Mouse (Mus musculus) C2C12 (cell line): ENCODE measurements around the gene Cacna2d4. TPM values are rescaled to one million over a fixed set of nuclear protein-coding genes. Genes with fewer than 3 reads are reported as not detected.
"Not testable (repeated sequence)": the region's sequence is repeated elsewhere in the genome, so short reads cannot be mapped to it uniquely, and the experiment has no call there.

Experiments
- H3K27me3 ChIP-seq: one replicate; pipeline ENCODE4 v1.6.1; 2011; ENCODE audit not compliant: control insufficient read depth, insufficient read depth, insufficient read length
- H3K36me3 ChIP-seq: one replicate; pipeline ENCODE4 v1.6.1; 2011; ENCODE audit not compliant: control insufficient read depth, insufficient read depth
- H3K4me3 ChIP-seq: one replicate; pipeline ENCODE4 v1.5.1; 2011; ENCODE audit warnings: mild to moderate bottlenecking, control low read depth; ENCODE audit not compliant: poor library complexity, insufficient read depth, severe bottlenecking
- H3K79me2 ChIP-seq: one replicate; pipeline ENCODE4 v1.6.1; 2011; ENCODE audit not compliant: control insufficient read depth, insufficient read depth
- H3K79me3 ChIP-seq: one replicate; pipeline ENCODE4 v1.6.1; 2011; ENCODE audit warnings: low read depth, control low read depth
- H3ac ChIP-seq: one replicate; pipeline ENCODE3; 2011; ENCODE audit warnings: low read depth; ENCODE audit not compliant: control insufficient read depth, insufficient read length
- CEBPB ChIP-seq: IDR thresholded peaks from one replicate; pipeline ENCODE4 v1.6.1; 2011; ENCODE audit warnings: low read depth, mild to moderate bottlenecking, control low read depth, moderate library complexity
- CTCF ChIP-seq: IDR thresholded peaks from one replicate; pipeline ENCODE4 v1.5.1; 2011; ENCODE audit not compliant: control insufficient read depth, insufficient read depth, insufficient read length
- FOSL1 ChIP-seq: IDR thresholded peaks from one replicate; pipeline ENCODE4 v1.8.0; 2011; ENCODE audit warnings: mild to moderate bottlenecking, low read length; ENCODE audit not compliant: poor library complexity, insufficient read depth, severe bottlenecking
- MAX ChIP-seq: IDR thresholded peaks from one replicate; pipeline ENCODE4 v1.6.1; 2011; ENCODE audit warnings: mild to moderate bottlenecking, control low read depth
- MYOD1 ChIP-seq: IDR thresholded peaks from one replicate; pipeline ENCODE4 v1.6.1; 2011; ENCODE audit warnings: low read depth; ENCODE audit not compliant: control insufficient read depth, insufficient read length
- MYOG ChIP-seq: IDR thresholded peaks from one replicate; pipeline ENCODE4 v1.6.1; 2011; ENCODE audit not compliant: control insufficient read depth, insufficient read length; ENCODE audit errors: extremely low read depth
- USF1 ChIP-seq: IDR thresholded peaks from one replicate; pipeline ENCODE4 v1.6.1; 2011; ENCODE audit warnings: low read depth, mild to moderate bottlenecking, control low read depth, moderate library complexity
- polyA plus RNA-seq: library from polyadenylated mRNA; unstranded; fragments of >200 nt; fragmentation: generic; extraction: Trizol; gene quantifications from one replicate; pipeline ENCODE4 v1.2.1, GENCODE M21; 2012; ENCODE audit warnings: missing spikeins

The Cacna2d4 gene
- polyA plus RNA-seq, 1 experiment: not detected

DNA sequence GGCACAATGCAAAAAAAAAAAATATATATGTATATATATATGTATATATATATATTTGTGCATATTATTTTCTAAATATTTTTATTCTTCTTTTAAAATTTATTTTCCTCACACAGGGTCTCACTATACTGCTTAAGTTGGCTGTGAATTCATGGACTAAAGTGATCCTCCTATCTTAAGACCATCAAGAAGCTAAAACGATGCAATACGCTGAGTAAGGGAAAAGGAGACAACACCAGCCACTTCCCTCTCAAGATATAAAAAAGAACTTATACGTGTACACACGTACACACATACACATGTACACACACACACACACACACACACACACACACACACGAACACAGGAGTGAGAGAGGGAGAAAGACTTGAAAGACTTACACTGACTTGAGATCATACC, 127.3 kb downstream of the Cacna2d4 start:
- Histone ChIP-seq H3K27me3 (no peaks in the 10 kb centered on the region), H3K79me2 (no peaks in the 10 kb centered on the region), H3ac (no peak overlapping the region), H3K79me3 (no peaks in the 10 kb centered on the region), H3K4me3 (no peak overlapping the region), H3K36me3 (peaks cover 52% of the 10 kb centered on the region)
- TF ChIP-seq USF1: no peak
- no peak for TF ChIP-seq MAX
- TF ChIP-seq MYOG: no peak
- TF ChIP-seq CEBPB: no peak
- no peak for TF ChIP-seq FOSL1
- TF ChIP-seq MYOD1: no peak
- no peak for TF ChIP-seq CTCF

DNA sequence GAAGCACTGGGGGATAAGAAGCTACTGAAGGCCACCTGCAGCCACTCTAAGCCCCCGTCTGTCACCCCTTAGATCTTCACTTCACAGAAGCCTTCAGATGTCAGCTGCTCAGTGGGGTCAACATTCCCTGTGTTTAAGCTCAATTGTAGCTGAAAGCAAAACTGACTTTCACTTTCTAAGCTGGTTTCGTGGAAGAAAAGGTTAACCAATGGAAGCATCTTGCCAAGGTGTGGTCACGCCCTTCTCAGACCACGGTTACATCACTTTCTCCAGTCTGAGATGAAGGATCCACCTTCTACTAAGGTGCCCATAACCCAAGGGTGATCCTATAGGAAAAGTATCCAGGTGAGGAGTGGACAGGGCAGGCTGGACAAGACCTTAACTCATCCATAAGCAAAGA, 130.5 kb downstream of the Cacna2d4 start:
- Histone ChIP-seq H3K79me2 (peaks cover 14% of the 10 kb centered on the region), H3K36me3 (peaks cover 46% of the 10 kb centered on the region)
- not testable (repeated sequence) for H3K4me3 ChIP-seq, H3ac ChIP-seq, H3K27me3 ChIP-seq, H3K79me3 ChIP-seq

DNA sequence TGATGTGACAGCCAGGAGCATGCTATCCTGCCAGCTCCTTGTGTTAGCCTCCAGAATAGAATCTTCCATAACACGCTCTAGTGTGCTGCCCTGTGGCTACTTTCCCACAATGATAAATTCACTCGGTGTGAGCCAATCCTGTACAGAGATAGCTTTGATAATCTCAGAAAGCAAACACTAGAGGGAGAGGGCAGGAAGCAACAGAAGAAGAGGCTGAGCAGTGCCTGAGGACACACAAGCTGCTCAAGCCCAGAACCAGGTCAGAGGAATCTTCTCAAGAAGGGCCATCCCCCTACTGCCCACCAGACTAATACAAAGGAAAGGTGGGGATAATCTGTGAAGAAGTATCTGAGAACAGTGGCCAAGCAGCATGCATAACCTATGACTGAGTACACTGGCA, 131.1 kb downstream of the Cacna2d4 start:
- H3K36me3 ChIP-seq: peaks cover 46% of the 10 kb centered on the region

DNA sequence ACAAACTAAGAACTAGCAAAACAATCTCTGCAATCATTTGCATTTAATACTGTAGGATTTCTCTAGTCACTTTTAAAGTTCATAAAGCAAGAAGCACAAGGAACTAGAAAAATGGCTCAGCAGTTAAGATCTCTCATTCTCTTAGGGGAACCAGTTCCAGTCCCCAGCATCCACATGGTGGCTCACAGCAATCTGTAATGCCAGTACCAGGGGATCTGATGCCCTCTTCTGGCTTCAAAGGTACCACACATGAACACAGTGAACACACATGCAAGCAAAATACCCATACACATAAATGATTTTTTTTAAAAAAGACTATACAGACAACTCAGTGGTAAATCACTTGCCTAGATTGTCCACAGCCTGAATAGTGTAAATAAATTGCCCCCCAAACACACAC, 135.3 kb downstream of the Cacna2d4 start:
- Histone ChIP-seq H3K27me3 (no peaks in the 10 kb centered on the region), H3K79me3 (peaks cover 12% of the 10 kb centered on the region), H3K79me2 (peaks cover 61% of the 10 kb centered on the region), H3K4me3 (no peak overlapping the region), H3K36me3 (peaks cover 17% of the 10 kb centered on the region), H3ac (no peak overlapping the region)
- TF ChIP-seq FOSL1 (no peak), CTCF (no peak), MAX (no peak), CEBPB (no peak), MYOD1 (no peak), MYOG (no peak), USF1 (no peak)

More for the DNA sequence above, 131.1 kb downstream of the Cacna2d4 start:
- TF ChIP-seq MAX: no peak
- TF ChIP-seq FOSL1: no peak
- TF ChIP-seq CEBPB: no peak
- no peak for TF ChIP-seq CTCF
- no peak for TF ChIP-seq USF1
- no peak for TF ChIP-seq MYOG
- TF ChIP-seq MYOD1: no peak
- peaks cover 19% of the 10 kb centered on the region for H3K79me2 ChIP-seq
- no peak overlapping the region for H3ac ChIP-seq
- H3K4me3 ChIP-seq: no peak overlapping the region
- no peaks in the 10 kb centered on the region for H3K27me3 ChIP-seq
- no peaks in the 10 kb centered on the region for H3K79me3 ChIP-seq

DNA sequence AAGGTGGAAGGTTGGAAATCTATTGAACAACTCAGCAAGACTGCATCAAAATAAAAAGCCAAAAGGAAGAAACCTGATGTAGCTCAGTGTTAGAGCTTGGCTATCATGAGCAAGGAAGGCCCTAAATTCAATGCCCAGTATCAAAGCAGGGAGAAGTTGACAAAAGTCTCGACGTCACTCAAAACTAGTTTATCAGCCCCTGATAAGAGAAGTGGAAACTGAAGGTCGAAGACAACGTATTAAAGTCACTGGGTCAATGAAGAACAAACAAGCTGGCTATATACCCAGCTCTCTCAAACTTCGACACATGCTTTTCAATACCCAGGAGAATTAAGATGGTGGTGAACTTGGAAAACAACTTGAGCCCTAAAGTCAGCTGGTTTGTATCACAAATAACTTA, 135.9 kb downstream of the Cacna2d4 start:
- no peak overlapping the region for H3K4me3 ChIP-seq
- no peaks in the 10 kb centered on the region for H3K27me3 ChIP-seq
- H3K79me2 ChIP-seq: peaks cover 67% of the 10 kb centered on the region
- H3K36me3 ChIP-seq: peaks cover 17% of the 10 kb centered on the region
- H3ac ChIP-seq: no peak overlapping the region
- no peak for TF ChIP-seq USF1
- TF ChIP-seq MYOD1: no peak
- TF ChIP-seq CTCF: no peak
- peaks cover 13% of the 10 kb centered on the region for H3K79me3 ChIP-seq

DNA sequence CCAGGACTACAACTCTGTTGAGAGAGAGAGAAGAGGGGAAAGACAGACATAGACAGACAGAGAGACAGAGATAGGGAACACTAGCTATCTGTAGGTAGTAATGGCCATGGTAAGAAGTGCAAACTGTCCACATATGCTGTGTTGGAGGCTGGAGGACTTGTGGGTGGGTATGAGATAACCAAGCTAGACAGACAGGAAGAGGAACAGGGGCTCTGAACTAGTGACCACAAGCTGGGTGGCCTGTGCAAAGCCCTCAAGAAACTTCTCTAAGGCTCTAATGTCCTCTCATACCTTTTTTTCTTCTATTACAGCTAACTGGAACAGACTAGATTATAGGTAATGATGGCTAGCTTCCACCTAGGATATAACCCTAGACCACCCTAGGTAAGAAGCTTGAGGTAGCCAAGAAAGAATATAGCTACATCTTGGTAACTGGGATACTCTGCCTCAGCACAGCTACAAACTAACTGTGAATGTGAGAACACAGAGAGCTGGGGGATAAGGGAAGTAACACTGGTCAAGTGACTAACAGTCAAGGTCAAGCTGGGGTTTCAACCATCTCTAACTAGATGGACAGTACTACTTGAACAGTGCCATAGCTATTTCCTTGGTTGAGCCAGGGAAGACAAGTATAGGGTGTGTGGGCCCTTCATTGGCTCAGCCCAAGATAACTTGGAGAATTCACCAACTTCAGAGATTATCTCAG, 136.8 kb downstream of the Cacna2d4 start:
- H3ac ChIP-seq: no peak overlapping the region
- no peak for TF ChIP-seq MYOD1
- TF ChIP-seq USF1: no peak
- TF ChIP-seq CEBPB: no peak
- TF ChIP-seq MYOG: no peak
- TF ChIP-seq MAX: no peak
- no peak for TF ChIP-seq CTCF
- TF ChIP-seq FOSL1: no peak
- H3K36me3 ChIP-seq: peaks cover 10% of the 10 kb centered on the region
- H3K27me3 ChIP-seq: no peaks in the 10 kb centered on the region
- no peak overlapping the region for H3K4me3 ChIP-seq
- peaks cover 21% of the 10 kb centered on the region for H3K79me3 ChIP-seq
- H3K79me2 ChIP-seq: peaks cover 76% of the 10 kb centered on the region
